Mouse (Mus musculus) G1E (cell line): ENCODE measurements at regions not wholly inside any gene's neighbourhood (a gene's known extent, or its start where the extent isn't known, plus 50 kb on each side); places are given as distances from the start of the nearest gene placed in this dataset.

ENCODE experiments used
- ATAC-seq: 2 replicates; pipeline ENCODE4 v1.8.0; 2016; ENCODE audit warnings: mild to moderate bottlenecking; ENCODE audit not compliant: insufficient number of reproducible peaks, poor library complexity, low FRiP score, severe bottlenecking; ENCODE audit errors: extremely low read depth
- DNase-seq: peaks from one replicate; pipeline ENCODE4 v3.0.0; 2012; ENCODE audit warnings: low spot score
- H3K27me3 ChIP-seq: 2 replicates; pipeline ENCODE4 v1.6.1; 2012; ENCODE audit warnings: mild to moderate bottlenecking, low read length, inconsistent platforms; ENCODE audit not compliant: insufficient read depth
- H3K36me3 ChIP-seq: replicated peaks from 2 replicates; pipeline ENCODE3; 2012; ENCODE audit warnings: mild to moderate bottlenecking, inconsistent platforms
- H3K4me1 ChIP-seq: 2 replicates; pipeline ENCODE4 v1.6.1; 2012; ENCODE audit warnings: low read depth, low read length, inconsistent platforms, mixed read lengths; ENCODE audit not compliant: insufficient read depth
- H3K4me3 ChIP-seq: 2 replicates; pipeline ENCODE4 v1.5.1; 2012; ENCODE audit warnings: low read depth, mild to moderate bottlenecking, inconsistent platforms, low read length, moderate library complexity, mixed read lengths
- H3K9me3 ChIP-seq: replicated peaks from 2 replicates; pipeline ENCODE4 v1.6.1; 2012; ENCODE audit warnings: inconsistent platforms
- CTCF ChIP-seq: IDR thresholded peaks from 2 replicates; pipeline ENCODE4 v1.5.1; 2012; ENCODE audit warnings: low read depth, low read length, inconsistent platforms, mixed read lengths
- GATA1 ChIP-seq: IDR thresholded peaks from 2 replicates; pipeline ENCODE4 v1.6.1; 2012; ENCODE audit warnings: borderline replicate concordance, low read length, inconsistent platforms, mixed read lengths
- GATA2 ChIP-seq: IDR thresholded peaks from 2 replicates; pipeline ENCODE4 v1.6.1; 2012; ENCODE audit warnings: low read depth, low read length, inconsistent platforms, borderline replicate concordance
- POLR2AphosphoS5 ChIP-seq: IDR thresholded peaks from 2 replicates; pipeline ENCODE4 v1.6.1; 2012; ENCODE audit warnings: low read depth, low read length, inconsistent platforms; ENCODE audit not compliant: insufficient replicate concordance
- TAL1 ChIP-seq: conservative IDR thresholded peaks from 2 replicates; pipeline ENCODE4 v1.6.1; 2012; ENCODE audit warnings: low read depth, low read length, inconsistent platforms, mixed read lengths

- no peak overlapping the region for H3K4me3 ChIP-seq
- TF ChIP-seq TAL1 (no peak), CTCF (no peak), GATA1 (no peak), POLR2AphosphoS5 (no peak), GATA2 (no peak)
- no peaks in the 10 kb centered on the region for H3K36me3 ChIP-seq
- DNase-seq = no peak
- H3K4me1 ChIP-seq = no peaks in the 10 kb centered on the region
- H3K27me3 ChIP-seq = no peaks in the 10 kb centered on the region
- no peak for ATAC-seq
- no peaks in the 10 kb centered on the region for H3K9me3 ChIP-seq
Measured at GRCm38 (mm10) chr4:21464456-21464855, 221.3 kb downstream of the Prdm13 start.

GRCm38 (mm10) chr4:21441274-21441673, 244.5 kb downstream of the Prdm13 start:
- H3K9me3 ChIP-seq = no peaks in the 10 kb centered on the region
- no peaks in the 10 kb centered on the region for H3K36me3 ChIP-seq
- no peaks in the 10 kb centered on the region for H3K4me1 ChIP-seq
- H3K4me3 ChIP-seq = no peak overlapping the region
- no peak for ATAC-seq
- DNase-seq = no peak
- TF ChIP-seq POLR2AphosphoS5 (no peak), TAL1 (no peak), GATA2 (no peak), CTCF (no peak), GATA1 (no peak)
- H3K27me3 ChIP-seq = no peaks in the 10 kb centered on the region

GRCm38 (mm10) chr4:21436710-21437109, 249.1 kb downstream of the Prdm13 start:
- Histone ChIP-seq H3K9me3 (no peaks in the 10 kb centered on the region), H3K36me3 (no peaks in the 10 kb centered on the region), H3K4me1 (no peaks in the 10 kb centered on the region), H3K4me3 (no peak overlapping the region), H3K27me3 (no peaks in the 10 kb centered on the region)
- ATAC-seq = no peak
- no peak for DNase-seq
- TF ChIP-seq GATA2 (no peak), TAL1 (no peak), CTCF (no peak), POLR2AphosphoS5 (no peak), GATA1 (no peak)

GRCm38 (mm10) chr4:21407850-21408249, 277.9 kb downstream of the Prdm13 start:
- no peak for DNase-seq
- H3K27me3 ChIP-seq = no peaks in the 10 kb centered on the region
- no peak for ATAC-seq
- H3K9me3 ChIP-seq = no peaks in the 10 kb centered on the region
- H3K36me3 ChIP-seq = no peaks in the 10 kb centered on the region
- no peak overlapping the region for H3K4me3 ChIP-seq
- H3K4me1 ChIP-seq = no peaks in the 10 kb centered on the region
- TF ChIP-seq GATA1 = no peak
- TF ChIP-seq POLR2AphosphoS5 = no peak
- TF ChIP-seq GATA2 = no peak
- no peak for TF ChIP-seq TAL1
- TF ChIP-seq CTCF = no peak

GRCm38 (mm10) chr4:21369314-21369713, 316.4 kb downstream of the Prdm13 start:
- ATAC-seq (no peak), DNase-seq (no peak)
- TF ChIP-seq GATA2 (no peak), TAL1 (no peak), POLR2AphosphoS5 (no peak), CTCF (no peak), GATA1 (no peak)
- Histone ChIP-seq H3K27me3 (no peaks in the 10 kb centered on the region), H3K4me1 (no peaks in the 10 kb centered on the region), H3K4me3 (no peak overlapping the region), H3K9me3 (no peaks in the 10 kb centered on the region), H3K36me3 (no peaks in the 10 kb centered on the region)

- DNase-seq = peak; percentile 14
Measured at GRCm38 (mm10) chr4:21368234-21369021, 317.3 kb downstream of the Prdm13 start.

More at GRCm38 (mm10) chr4:21368234-21369021, 317.3 kb downstream of the Prdm13 start:
- no peaks in the 10 kb centered on the region for H3K9me3 ChIP-seq
- no peaks in the 10 kb centered on the region for H3K4me1 ChIP-seq
- H3K36me3 ChIP-seq = no peaks in the 10 kb centered on the region
- no peak overlapping the region for H3K4me3 ChIP-seq
- no peaks in the 10 kb centered on the region for H3K27me3 ChIP-seq
- ATAC-seq = no peak
- TF ChIP-seq POLR2AphosphoS5 (no peak), GATA1 (no peak), CTCF (peak; percentile 71), GATA2 (no peak), TAL1 (no peak)
